Mouse (Mus musculus): ENCODE data around the gene Myt1l.

Gene Myt1l

DNA sequence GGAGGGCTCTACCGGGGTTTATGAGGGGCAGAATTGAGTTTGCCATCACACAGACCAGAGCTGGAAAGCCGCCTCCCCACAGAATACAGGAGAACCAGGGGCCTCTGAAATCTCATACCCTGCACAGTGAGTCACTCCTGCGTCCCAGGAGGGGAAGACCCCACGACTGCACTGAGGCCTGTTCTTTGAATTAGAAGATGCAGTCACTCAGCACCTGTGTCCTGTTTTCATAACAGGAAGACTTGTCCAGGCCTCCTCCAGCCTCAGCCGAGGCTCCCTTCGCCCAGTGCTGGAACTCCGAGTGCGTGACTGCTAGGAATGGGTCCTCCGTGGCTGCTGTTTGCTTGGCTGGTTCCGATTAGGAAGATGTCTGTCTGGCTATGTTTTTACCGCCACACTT lies 425.8 kb downstream of the Myt1l start:
- no peak for DNase-seq (ENCODE audit: low spot score in 2 of 2)

DNA sequence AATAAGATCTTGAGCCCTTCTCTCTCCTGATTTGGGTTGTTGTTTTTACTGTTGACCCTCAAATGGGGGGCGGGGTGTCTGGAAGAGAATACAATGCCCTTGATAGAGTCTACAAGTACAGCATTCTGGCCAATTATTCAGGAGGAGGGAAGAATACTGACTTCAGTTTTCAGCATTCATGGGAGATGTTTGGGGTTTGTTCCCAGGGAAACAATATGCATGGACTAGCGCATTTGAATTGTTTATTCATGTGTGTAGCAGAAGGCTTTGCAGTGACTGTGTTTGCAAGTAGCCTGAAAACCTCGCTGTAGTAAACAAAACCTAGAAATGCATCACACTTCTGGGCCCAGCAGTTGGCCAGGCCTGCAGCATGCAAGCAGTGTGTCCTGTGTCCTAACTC lies 426.3 kb downstream of the Myt1l start:
- DNase-seq (ENCODE audit: low spot score in 2 of 2): no peak

DNA sequence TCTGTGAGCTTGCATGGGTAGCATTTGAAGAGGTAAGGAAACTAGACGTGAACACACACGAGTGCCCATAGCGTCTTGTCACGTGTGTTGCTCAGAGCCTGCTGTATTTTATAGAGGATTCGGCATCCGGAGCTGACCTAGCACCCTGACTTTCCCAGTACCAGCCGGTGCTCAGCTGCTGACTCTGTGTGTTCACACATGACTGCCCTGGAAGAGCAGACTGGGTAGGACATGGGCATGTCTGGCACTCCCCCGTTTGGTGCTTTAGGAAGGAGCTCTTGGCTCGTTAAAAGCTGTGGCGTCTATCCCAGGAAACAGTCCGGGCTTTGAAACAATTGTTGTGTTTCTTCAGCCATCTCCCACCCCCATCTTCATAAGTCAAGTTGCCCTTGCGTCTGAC lies 428.8 kb downstream of the Myt1l start:
- DNase-seq (ENCODE audit: low spot score in 2 of 2): no peak

DNA sequence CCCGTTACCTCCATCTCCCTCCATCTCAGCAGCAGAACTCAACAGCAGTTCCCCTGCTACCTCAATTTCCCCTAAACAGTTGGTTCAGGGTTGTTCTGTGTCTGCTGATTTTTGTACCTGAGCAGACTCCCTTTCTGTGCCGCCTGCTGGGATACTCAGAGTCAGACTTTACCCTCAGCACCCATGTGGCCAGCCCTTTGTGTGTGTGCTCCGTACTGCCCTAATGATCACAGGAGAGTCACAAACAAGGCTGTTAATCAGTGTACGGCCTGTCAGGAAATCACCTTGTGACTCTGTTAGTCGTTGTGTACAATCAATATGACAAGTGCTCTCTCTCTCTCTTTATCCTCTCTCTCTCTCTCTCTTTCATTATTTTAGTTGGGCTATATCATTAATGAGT lies 430.5 kb downstream of the Myt1l start:
- DNase-seq (ENCODE audit: low spot score in 2 of 2): no peak

DNA sequence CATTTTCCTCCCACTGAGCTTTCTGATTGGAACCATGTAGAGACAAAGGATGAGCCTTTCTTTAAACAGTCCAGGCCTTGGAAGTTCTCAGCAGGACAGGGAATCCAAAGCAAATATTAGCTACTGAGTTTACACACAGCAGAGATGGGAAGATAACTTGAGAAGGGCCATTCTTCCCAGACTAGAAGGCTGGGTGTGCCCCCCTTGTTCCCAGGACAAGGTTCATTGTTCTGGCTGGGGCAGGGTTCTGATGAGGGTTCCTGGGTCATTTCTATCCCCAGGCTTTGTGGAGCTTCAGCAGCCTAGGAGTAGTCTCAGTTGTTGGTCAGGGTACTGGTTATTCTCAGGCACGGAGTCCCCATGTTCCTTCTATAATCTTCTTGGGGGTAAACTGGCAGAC lies 432.9 kb downstream of the Myt1l start:
- DNase-seq (ENCODE audit: low spot score in 2 of 2): no peak

DNA sequence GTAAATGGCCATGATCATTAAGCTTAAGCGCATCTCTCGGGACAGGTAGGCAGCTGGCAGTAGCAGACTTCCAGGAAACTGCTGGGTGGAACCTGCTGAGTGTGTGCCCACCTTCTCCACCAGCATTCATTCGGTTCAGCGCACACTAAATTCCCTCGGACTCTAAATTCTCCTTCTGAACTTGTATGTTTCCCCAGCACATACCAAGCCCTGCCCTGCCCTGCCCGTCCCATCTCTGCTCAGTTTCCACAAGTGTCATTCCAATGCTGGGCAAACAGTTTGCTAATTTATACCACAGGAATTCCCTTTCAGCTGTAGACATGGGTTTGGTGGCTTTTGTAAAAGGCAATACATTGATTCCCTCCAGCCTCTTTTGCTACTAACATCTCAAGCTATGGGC lies 436.8 kb downstream of the Myt1l start:
- no peak for DNase-seq (ENCODE audit: low spot score in 2 of 2)

DNA sequence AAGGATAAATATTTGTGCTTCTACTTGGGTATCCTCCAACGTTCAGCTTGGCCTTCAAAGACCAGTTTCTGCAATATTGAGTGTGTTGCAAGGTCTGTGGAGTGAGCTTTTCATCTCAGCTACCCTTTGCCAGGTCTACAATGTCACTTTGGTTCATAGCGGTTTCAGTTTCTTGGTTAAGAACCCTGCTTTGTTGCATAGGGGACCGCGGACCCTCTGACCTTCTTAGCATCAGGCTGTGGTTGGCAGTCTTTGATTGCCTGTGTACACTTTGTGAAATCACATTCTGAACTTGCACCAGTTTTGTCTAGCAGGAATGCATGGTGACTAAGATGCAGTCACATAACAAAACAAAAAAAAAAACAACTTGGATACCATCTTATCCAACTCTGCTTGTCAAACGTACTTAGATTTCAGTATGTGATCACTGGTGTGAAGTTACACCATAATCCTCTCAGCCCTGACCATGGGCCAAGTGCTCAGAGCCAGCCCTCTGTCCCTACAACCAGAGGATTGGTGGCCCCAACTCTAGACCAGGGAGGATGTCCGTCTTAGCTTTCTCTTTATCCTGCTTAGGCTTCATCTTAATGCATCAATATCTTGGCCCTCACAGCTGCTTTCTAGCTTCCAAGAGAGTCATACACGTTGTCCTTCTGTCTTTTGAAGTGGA lies 443.7 kb downstream of the Myt1l start:
- no peak for DNase-seq (ENCODE audit: low spot score in 2 of 2)

DNA sequence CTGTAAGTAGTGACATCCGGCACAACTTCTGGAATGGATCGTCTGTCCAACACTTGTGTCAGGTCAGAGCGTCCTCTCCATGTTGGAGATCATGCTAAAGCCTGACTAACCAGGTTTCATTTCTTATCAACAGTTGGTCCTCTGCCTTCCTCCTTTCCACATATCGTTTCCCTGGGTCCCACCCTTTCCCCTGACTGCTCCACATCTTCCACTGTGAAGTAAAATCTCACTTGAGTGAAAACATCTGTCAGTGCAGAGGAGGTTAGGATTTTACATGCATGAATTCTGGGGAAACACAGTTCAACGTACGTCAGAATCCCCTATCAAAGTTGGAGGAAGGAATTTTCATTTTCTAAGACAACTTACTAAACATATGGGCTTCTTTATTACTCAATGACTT lies 444.3 kb downstream of the Myt1l start:
- no peak for DNase-seq (ENCODE audit: low spot score in 2 of 2)
